Mouse (Mus musculus) E14TG2a.4 (cell line): ENCODE measurements at regions not wholly inside any gene's neighbourhood (a gene's known extent, or its start where the extent isn't known, plus 50 kb on each side); places are given as distances from the start of the nearest gene placed in this dataset.
A peak's percentile ranks its signal among the peaks of the same experiment; 100 is the strongest.

Experiments used
- H3K27me3 ChIP-seq: 2 replicates; pipeline ENCODE4 v1.6.1; 2014; ENCODE audit warnings: low read length, control low read depth; ENCODE audit not compliant: insufficient read depth
- H3K36me3 ChIP-seq: 2 replicates; pipeline ENCODE4 v1.6.1; 2014; ENCODE audit warnings: low read length, control low read depth; ENCODE audit not compliant: insufficient read depth
- H3K4me1 ChIP-seq: replicated peaks from 2 replicates; pipeline ENCODE4 v1.6.1; 2014; ENCODE audit warnings: low read depth, low read length, control low read depth
- H3K4me3 ChIP-seq: replicated peaks from 2 replicates; pipeline ENCODE4 v1.5.1; 2014; ENCODE audit warnings: mild to moderate bottlenecking, low read length
- H3K9me3 ChIP-seq: 2 replicates; pipeline ENCODE4 v1.6.1; 2014; ENCODE audit warnings: low read length, control low read depth
- CTCF ChIP-seq: conservative IDR thresholded peaks from 2 replicates; pipeline ENCODE4 v1.5.1; 2014; ENCODE audit warnings: low read length
- NANOG ChIP-seq: IDR thresholded peaks from 2 replicates; pipeline ENCODE4 v1.6.1; 2014; ENCODE audit warnings: borderline replicate concordance, low read length, mixed read lengths
- POU5F1 ChIP-seq: IDR thresholded peaks from 2 replicates; pipeline ENCODE4 v1.6.1; 2014; ENCODE audit warnings: low read length, borderline replicate concordance

DNA sequence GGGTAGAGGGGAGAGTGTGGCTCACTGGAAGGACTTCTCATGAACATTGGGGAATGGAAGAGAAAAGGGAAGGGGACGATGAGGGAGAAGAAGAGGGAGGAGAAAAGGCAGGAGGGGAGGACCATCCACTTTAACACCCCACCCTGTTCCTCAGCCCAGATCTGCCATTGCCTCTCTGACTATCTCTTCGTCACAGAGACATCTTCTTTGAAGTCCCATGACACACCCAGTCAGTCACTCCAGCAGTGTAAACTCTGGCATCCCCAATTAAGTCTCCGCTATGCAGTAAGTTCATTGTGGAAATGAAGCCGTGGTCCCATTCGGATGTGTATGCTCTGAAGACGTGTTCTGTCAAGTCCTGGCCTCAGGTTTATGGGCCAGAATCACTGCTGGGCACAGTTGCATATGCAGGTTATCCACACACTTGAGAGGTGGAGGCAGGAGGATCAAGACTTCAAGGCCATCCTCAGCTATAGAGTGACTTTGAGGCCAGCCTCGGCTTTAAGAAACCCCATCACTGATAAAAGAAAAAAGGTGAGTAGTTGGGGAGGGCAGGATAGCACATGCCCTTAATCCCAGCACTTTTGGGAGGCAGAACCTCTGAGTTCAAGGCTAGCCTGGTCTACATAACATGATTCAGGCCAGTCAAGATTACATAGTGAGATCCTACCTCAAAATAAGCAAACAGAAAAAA is 141.0 kb upstream of the Med13l start:
- 0 out of 2 replicates have a peak, but pooled peaks cover 4% of the 10 kb centered on the region for H3K27me3 ChIP-seq
- H3K4me3 ChIP-seq, result no peak overlapping the region
- H3K36me3 ChIP-seq, result no peaks in the 10 kb centered on the region
- H3K4me1 ChIP-seq, result peaks cover 14% of the 10 kb centered on the region
- 0 out of 2 replicates have a peak, but pooled peaks cover 5% of the 10 kb centered on the region for H3K9me3 ChIP-seq
- TF ChIP-seq POU5F1 (no peak), NANOG (no peak), CTCF (no peak)

DNA sequence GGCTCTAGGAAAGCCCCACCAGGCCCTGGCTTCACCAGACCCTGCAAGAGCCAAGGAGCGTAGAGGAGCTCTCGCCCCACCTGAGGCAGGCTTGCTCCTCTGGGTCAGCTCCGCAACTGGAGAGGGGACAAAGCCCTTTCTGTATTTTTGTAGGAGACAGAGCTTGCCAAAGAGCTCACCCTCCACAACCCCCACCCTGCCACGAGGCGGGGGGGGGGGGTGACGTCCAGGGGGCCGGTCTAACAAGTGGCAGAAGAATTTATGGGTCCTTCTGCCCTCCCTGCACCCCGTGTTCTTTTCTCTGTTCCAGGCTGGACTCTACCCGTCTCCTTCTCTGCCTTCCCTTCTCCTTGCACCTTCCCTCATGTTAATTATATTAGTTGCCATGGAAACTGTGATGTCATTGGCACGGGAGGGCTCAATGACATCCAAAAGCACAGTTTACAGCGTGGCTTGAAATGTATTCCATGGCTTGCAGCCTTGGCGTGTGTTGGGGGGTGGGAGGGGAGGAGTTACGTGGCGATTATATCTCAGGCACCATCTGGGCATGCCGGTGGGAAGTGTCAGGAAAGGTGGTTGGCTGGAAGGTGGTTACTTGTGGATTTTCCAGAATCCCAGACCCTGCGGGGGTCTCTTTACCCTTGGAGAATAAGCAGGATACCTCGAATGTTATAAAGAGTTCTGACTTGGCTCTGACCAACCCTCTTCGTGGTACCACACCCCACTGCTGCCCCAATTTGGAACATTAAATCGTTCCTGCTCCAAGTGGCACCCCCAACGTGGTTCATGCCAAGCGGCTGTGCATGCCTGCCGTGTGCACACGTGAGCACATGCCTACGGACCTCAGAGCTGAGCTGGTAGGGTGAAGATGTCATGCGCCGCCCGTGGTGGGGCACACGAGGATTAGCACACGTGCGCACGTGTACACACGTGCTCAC is 138.3 kb upstream of the Med13l start:
- TF ChIP-seq NANOG (no peak), POU5F1 (no peak), CTCF (no peak)
- no peaks in the 10 kb centered on the region for H3K9me3 ChIP-seq

DNA sequence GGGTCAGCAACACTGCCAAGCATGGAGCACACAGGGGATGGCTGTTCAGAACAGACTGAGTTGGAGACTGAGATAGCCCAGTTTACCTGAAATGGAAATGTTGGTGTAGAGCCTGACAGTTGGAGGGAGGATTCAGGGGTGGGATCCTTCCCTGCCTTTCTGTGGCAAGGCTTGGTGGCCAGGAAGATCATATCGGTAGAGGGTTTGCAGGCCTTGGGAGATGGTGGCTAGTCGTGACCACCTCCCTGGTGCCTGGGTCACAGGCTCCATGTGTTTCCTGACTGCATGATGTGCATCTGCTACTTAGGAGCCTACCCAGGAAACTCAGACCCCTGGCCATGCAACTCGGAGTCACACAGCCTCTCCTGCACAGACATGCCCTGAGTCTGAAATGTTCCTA is 136.3 kb upstream of the Med13l start:
- Histone ChIP-seq H3K27me3 (0 out of 2 replicates have a peak, but pooled peaks cover 4% of the 10 kb centered on the region), H3K4me1 (peaks cover 51% of the 10 kb centered on the region), H3K9me3 (no peaks in the 10 kb centered on the region), H3K4me3 (no peak overlapping the region), H3K36me3 (no peaks in the 10 kb centered on the region)
- TF ChIP-seq CTCF (no peak), NANOG (no peak), POU5F1 (no peak)

More for the DNA sequence above, 138.3 kb upstream of the Med13l start:
- H3K4me3 ChIP-seq, result peak overlapping the region; percentile 32; the same call in 1 of the 2 replicates
- no peaks in the 10 kb centered on the region for H3K36me3 ChIP-seq
- H3K4me1 ChIP-seq, result peaks cover 31% of the 10 kb centered on the region
- H3K27me3 ChIP-seq, result 0 out of 2 replicates have a peak, but pooled peaks cover 4% of the 10 kb centered on the region

DNA sequence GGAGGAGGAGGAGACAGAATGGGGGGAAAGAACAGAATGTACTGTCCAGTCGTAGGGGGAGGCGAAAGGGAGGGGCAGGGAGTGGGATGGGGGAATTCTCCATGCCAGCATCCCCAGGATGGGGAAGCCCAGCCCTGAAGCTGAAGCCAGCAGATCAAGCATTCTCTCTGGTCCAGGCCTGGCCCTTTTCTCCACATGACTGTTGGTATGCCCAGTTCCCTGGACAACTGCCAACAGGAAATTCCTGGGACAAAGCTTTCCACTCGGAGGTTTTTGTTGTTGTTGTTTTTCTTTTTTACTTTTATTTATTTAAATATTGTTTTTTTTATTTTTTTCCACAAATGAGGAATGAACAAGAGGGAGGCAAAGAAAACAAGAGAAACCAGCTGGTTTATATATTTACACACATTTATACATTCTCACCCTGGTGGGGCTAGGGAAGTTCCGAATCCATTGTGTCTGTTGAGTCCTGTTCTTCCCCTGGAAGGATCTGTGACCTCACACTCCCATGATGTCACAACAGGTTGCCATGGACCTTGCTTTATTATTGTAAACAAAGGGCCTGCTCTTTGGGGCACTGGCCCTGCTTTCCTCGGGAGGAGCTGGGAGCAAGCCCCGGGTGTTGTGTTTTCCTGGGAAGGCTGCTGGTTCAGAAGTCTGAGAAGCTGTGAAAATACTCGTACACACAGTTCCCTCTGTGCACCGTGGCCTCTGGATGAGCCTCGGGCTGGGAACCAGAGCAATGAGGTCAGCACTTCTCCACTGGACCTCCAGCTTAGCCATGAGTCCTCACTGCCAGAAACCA is 135.5 kb upstream of the Med13l start:
- Histone ChIP-seq H3K4me1 (peaks cover 59% of the 10 kb centered on the region), H3K27me3 (0 out of 2 replicates have a peak, but pooled peaks cover 4% of the 10 kb centered on the region), H3K4me3 (no peak overlapping the region), H3K9me3 (no peaks in the 10 kb centered on the region), H3K36me3 (no peaks in the 10 kb centered on the region)
- TF ChIP-seq POU5F1 (no peak), CTCF (no peak), NANOG (no peak)

DNA sequence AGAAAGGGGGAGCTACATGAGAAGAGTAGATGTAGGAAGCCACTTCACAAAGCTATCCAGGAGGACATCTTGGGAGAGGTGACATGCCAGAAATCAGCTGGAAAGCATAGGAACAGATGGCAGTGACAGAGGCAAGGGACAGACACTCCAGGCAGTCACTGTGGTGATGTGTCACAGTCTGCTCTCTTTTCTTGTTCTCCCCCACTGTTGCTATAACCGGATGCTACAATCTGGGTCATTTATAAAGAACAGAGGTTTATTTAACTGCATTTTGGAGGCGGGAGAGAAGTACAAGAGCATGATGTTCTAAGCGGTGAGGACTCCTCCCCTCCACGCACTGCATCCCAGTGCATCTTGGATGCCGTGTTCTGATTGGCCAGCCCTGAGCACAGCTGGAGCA is 133.8 kb upstream of the Med13l start:
- TF ChIP-seq NANOG (no peak), CTCF (no peak), POU5F1 (no peak)
- H3K4me3 ChIP-seq, result no peak overlapping the region
- no peaks in the 10 kb centered on the region for H3K9me3 ChIP-seq
- H3K27me3 ChIP-seq, result 0 out of 2 replicates have a peak, but pooled peaks cover 4% of the 10 kb centered on the region
- no peaks in the 10 kb centered on the region for H3K36me3 ChIP-seq
- H3K4me1 ChIP-seq, result peaks cover 65% of the 10 kb centered on the region

DNA sequence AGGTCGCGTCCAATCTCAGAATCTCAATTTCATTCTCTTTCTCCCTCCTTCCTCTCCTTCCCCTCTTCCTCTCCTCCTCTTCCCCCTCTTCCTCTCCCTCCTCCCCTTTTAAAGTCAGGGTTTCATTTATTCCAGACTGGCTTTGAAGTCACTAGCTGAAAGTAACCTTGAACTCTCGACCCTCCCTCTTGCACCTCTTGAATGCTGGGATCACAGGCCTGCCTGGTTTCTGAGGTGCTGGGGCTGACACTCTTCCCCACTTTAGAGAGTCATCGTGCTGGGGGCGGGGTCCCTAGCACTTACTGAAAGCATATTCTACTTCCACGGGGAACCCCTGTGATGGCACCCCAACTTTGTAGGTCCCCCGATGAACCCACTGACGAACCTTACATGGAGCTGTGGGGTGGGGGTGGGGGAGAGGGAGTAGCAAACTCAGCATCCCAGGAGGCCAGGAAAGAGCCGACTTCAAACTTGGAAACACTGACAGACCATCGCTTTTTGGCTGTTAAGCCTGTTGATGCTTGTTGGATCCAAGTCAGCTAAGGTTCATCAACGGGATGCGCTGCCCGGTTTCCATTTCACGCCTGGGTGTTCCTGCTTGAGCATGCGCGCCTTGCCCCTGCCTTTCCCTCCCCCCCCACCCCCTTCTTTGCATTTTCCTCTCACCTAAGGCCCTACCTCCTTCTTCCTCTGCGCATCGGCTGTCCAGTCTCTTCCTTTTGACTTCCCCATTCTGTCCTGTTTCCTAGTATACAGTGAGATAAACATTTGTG is 132.0 kb upstream of the Med13l start:
- H3K27me3 ChIP-seq, result no peaks in the 10 kb centered on the region
- peak overlapping the region; percentile 45 for H3K4me3 ChIP-seq
- H3K36me3 ChIP-seq, result no peaks in the 10 kb centered on the region
- peaks cover 62% of the 10 kb centered on the region for H3K4me1 ChIP-seq
- H3K9me3 ChIP-seq, result no peaks in the 10 kb centered on the region
- no peak for TF ChIP-seq NANOG
- TF ChIP-seq POU5F1, result no peak
- no peak for TF ChIP-seq CTCF

DNA sequence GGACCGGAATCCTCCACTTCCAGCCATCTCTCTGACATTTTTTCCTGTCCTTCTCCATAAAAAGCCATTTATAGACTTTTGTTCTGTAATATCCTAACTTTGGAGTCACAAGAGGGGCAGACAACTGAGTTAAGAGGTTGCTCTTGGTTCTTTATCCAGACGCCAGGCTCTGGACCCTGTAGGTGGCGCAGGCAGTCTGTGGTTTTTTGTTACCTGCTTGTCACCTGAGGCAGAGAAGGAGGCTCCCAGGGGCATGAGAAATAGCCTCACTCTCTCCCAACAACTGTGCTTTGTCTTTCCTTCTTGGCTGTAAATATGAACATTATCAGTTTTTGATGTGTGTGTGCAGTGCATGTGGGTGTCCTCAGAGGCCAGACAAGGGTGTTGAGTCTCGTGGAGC is 126.9 kb upstream of the Med13l start:
- Histone ChIP-seq H3K36me3 (0 out of 2 replicates have a peak, but pooled peaks cover under 1% of the 10 kb centered on the region), H3K4me1 (peaks cover 64% of the 10 kb centered on the region), H3K4me3 (no peak overlapping the region), H3K9me3 (no peaks in the 10 kb centered on the region), H3K27me3 (no peaks in the 10 kb centered on the region)
- TF ChIP-seq NANOG (no peak), POU5F1 (no peak), CTCF (peak; percentile 16; the same call in 1 of the 2 replicates)
